Mouse (Mus musculus): ENCODE results near the gene Vmn1r3.
"Not testable (repeated sequence)": the region's sequence is repeated elsewhere in the genome, so short reads cannot be mapped to it uniquely, and the experiment has no call there.

DNA sequence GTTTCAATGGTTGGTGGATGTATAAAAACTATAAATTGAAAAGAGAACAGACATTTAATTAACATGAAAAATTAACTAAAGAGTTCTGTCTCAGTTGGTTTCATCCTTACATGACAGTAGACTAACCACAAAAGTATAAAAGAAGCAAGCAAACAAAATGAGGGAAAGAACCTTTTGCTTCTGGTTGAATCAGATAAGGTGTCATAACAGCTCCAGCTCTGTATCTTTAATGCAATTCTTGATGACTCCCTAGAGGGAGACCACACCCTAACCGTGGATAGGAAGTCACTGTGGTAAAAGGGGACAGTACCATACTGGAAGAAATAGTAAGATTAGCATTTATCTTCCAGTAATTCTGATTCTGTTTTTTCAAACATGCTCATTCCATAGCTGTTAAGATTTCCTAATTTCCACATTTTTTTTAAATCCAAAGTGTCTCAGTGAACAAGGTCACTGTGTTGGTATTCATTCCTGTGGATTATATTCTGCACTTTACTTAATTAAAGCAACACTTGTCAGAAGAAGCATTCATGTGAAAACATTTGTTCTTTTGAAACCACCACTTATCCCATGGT is 24.6 kb upstream of the Vmn1r3 start:
- not testable (repeated sequence) for TF ChIP-seq GATA1 (IDR thresholded peaks at IDR 0.05; ENCODE audit: borderline replicate concordance, low read length); FLI1 (IDR thresholded peaks at IDR 0.05; ENCODE audit: low read length)

Data from megakaryocyte, embryonic 14.5 days (primary cell).